Mouse (Mus musculus) hindbrain, embryonic 15.5 days (tissue): ENCODE data around the gene Psmd6. TPM values are rescaled to one million over a fixed set of nuclear protein-coding genes. Genes with fewer than 3 reads are reported as not detected.
A peak's percentile ranks its signal among the peaks of the same experiment; 100 is the strongest.

Experiments
- ATAC-seq: fragments of 200-750 bp; cut with Nextera tagmentation; 2 replicates; pipeline ENCODE4 v1.8.0; 2017; ENCODE audit warnings: low read depth, moderate number of reproducible peaks, moderate TSS enrichment; ENCODE audit not compliant: low FRiP score
- H3K27ac ChIP-seq: fragments of 300-500 bp; sonication (generic); replicated peaks from 2 replicates; pipeline ENCODE4 v1.5.1; 2015; ENCODE audit warnings: mild to moderate bottlenecking, inconsistent platforms
- H3K27me3 ChIP-seq: fragments of 300-500 bp; sonication (generic); 2 replicates; pipeline ENCODE4 v1.6.1; 2015; ENCODE audit warnings: control low read depth, inconsistent platforms
- H3K36me3 ChIP-seq: fragments of 300-500 bp; sonication (generic); 2 replicates; pipeline ENCODE4 v1.6.1; 2015; ENCODE audit warnings: control low read depth, inconsistent platforms
- H3K4me1 ChIP-seq: fragments of 300-500 bp; sonication (generic); replicated peaks from 2 replicates; pipeline ENCODE4 v1.6.1; 2015; ENCODE audit warnings: control low read depth, inconsistent platforms
- H3K4me2 ChIP-seq: fragments of 300-500 bp; sonication (generic); 2 replicates; pipeline ENCODE4 v1.6.1; 2015; ENCODE audit warnings: moderate library complexity, mild to moderate bottlenecking, inconsistent platforms
- H3K4me3 ChIP-seq: fragments of 300-500 bp; sonication (generic); 2 replicates; pipeline ENCODE4 v1.5.1; 2015; ENCODE audit warnings: mild to moderate bottlenecking, inconsistent platforms
- H3K9ac ChIP-seq: fragments of 300-500 bp; sonication (generic); 2 replicates; pipeline ENCODE4 v1.6.1; 2015; ENCODE audit warnings: inconsistent platforms
- H3K9me3 ChIP-seq: fragments of 300-500 bp; sonication (generic); 2 replicates; pipeline ENCODE4 v1.6.1; 2016; ENCODE audit warnings: control low read depth, inconsistent platforms
- WGBS: fragments of 180-500 bp; shearing (Covaris S2); methylation state at CpG from one replicate; pipeline ENCODE4 v1.1.7; 2015; 5-methylcytosine and 5-hydroxymethylcytosine counted together
- polyA plus RNA-seq: library from polyadenylated mRNA; unstranded; fragments of >200 nt; fragmentation: Nextera tagmentation; extraction: Ambion mirVana; gene quantifications from 2 replicates; pipeline ENCODE4 v1.2.1, GENCODE M21; 2015

The Psmd6 gene
- polyA plus RNA-seq, 1 experiment from 2014 or later: 238 TPM

DNA sequence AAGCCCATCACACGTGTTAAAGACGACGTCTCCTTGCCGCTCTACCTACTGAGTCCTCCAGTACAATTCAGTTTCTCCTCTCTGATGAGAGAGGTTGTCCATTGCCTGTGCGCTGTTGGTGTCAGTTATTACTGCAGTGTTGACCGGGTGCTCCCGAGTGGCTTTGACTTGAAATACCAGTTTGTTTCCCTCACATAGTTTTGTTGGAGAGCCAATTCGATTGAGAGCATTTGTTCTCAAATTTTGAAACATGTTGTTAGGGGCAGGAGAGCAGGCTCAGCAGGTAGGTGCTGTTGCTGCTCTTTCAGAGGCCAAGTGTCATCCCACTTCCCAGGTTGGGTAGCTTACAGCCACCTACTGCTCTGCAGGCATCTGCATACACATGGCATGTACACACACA lies 37.0 kb downstream of the Psmd6 start:
- 97% methylated on average over 8 of the region's 8 CpGs for WGBS
- H3K4me2 ChIP-seq: no peak overlapping the region
- H3K36me3 ChIP-seq: no peaks in the 10 kb centered on the region
- H3K9ac ChIP-seq: no peak overlapping the region
- no peak overlapping the region for H3K27ac ChIP-seq
- no peak for ATAC-seq
- H3K4me1 ChIP-seq: no peaks in the 10 kb centered on the region
- H3K27me3 ChIP-seq: no peaks in the 10 kb centered on the region
- no peaks in the 10 kb centered on the region for H3K9me3 ChIP-seq
- H3K4me3 ChIP-seq: no peak overlapping the region

DNA sequence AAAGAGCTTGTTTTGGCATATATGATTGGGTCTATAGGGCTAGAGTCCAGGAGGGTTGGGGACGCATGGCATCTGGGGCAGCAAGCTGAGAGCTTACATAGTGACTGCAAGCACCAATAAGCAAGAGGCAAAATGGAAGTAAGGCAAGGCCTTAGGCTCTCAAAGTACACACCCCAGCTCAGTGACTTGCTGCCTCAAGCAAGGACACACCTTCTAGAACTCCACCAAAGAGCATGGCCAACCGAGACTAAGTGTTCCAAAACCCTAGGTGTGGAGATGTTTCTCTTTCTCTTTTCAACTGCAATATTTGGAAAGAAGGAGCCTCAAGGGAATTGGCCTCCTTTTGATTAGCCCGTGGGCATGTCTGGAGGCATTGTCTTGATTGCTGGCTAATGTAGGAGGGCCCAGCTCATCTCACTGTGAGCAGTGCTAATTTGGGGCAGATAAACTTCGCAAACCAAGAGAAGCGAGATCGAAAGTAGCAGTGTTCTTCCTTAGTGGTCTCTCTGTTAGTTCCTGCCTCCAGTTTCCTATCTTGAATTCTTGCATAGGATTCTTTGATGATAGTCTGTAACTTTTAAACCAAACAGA lies 40.1 kb downstream of the Psmd6 start:
- no peak overlapping the region for H3K27ac ChIP-seq
- H3K4me3 ChIP-seq: no peak overlapping the region
- 92% methylated on average over 6 of the region's 6 CpGs for WGBS
- H3K4me2 ChIP-seq: no peak overlapping the region
- H3K27me3 ChIP-seq: no peaks in the 10 kb centered on the region
- no peaks in the 10 kb centered on the region for H3K36me3 ChIP-seq
- H3K9ac ChIP-seq: no peak overlapping the region
- no peaks in the 10 kb centered on the region for H3K4me1 ChIP-seq
- no peak for ATAC-seq
- no peaks in the 10 kb centered on the region for H3K9me3 ChIP-seq

DNA sequence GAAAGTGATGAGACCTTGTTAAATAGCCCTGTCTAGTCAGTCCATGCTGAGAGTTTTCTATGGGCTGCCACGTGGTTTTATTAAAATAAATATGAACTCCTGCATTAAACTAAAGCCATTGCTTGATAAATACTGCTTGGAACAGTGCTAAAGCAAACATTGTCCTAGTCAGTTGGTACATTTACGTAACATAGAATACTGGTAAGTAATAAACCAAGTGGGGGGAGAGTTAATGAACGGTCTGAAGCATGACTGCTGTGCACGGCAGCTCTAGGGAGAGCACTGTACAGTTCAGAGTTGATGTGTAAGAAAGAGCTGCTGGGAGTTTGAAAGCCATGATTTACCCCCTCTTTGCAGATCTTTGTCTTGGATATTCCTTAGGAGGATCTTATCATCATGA lies 49.3 kb downstream of the Psmd6 start:
- Histone ChIP-seq H3K9me3 (no peaks in the 10 kb centered on the region), H3K27me3 (no peaks in the 10 kb centered on the region), H3K4me1 (peaks cover 29% of the 10 kb centered on the region), H3K4me2 (no peak overlapping the region), H3K36me3 (no peaks in the 10 kb centered on the region), H3K27ac (peak overlapping the region; percentile 71), H3K4me3 (no peak overlapping the region), H3K9ac (no peak overlapping the region)
- no peak for ATAC-seq
- 25% methylated on average over 4 of the region's 4 CpGs for WGBS

DNA sequence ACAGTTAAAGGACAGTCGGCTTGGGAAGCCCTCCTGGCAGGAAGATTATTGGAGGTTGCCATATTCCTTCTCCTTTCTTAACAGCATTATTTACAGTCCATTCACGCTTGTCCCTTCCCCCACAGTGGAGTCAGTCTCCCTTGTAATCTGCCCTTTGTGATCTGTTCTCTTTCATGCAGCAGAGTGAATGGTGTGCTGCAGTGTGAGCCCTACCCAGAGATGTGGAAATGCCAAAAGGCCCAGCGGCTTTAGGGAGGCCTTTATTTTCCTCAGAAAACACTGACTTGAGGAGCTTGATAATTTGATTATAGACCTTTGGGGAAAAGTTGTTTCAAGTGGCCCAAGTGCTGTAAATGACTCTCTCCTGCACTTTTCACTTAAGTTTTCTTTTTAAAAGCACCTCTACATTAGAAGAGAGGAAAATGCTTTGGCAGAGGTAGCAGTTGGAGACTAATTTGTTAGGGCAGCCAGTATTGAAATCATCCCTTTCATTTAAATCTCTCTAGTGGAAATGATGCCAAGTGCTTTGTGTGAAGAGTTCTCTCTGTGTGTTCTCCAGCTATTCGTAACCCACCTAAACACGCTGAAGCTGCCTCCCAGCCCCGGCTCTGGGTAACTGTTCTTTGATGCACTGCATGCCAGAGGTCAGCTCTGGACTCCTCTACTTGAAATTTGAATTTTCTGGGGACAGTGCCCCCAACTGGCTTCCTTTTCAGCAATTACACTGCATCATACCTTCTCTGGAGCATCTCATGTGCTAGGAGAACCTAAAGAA lies 50.1 kb downstream of the Psmd6 start:
- ATAC-seq: peak; percentile 85
- 10% methylated on average over 6 of the region's 6 CpGs for WGBS

DNA sequence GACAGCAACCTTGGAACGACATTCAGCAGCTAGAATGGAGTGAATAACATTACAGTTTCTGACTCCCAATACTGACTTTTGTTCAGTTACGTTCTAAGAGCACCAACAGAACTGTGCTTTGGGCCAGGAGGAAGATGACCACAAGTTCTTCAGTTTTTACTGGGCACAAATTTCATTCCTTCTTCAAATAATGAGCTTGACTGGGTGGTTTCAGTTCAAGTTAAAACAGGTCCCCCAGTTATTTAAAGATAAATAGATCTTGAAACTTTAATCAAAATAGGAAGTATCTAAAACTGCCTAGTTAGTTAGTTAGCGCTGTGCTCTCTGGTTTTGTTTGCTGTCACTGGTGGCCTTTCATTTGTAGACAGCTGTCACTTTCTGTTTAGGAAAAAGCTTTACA lies 52.2 kb downstream of the Psmd6 start:
- H3K36me3 ChIP-seq: no peaks in the 10 kb centered on the region
- WGBS: 28% methylated on average over 3 of the region's 3 CpGs
- peak overlapping the region; percentile 17 for H3K27ac ChIP-seq
- H3K4me1 ChIP-seq: peaks cover 38% of the 10 kb centered on the region
- H3K9ac ChIP-seq: no peak overlapping the region
- no peak overlapping the region for H3K4me3 ChIP-seq
- ATAC-seq: no peak
- H3K4me2 ChIP-seq: no peak overlapping the region
- no peaks in the 10 kb centered on the region for H3K27me3 ChIP-seq
- no peaks in the 10 kb centered on the region for H3K9me3 ChIP-seq

More for the DNA sequence above, 50.1 kb downstream of the Psmd6 start:
- no peak overlapping the region for H3K4me3 ChIP-seq
- no peaks in the 10 kb centered on the region for H3K9me3 ChIP-seq
- H3K27ac ChIP-seq: peak overlapping the region; percentile 71
- no peak overlapping the region for H3K9ac ChIP-seq
- H3K4me1 ChIP-seq: peaks cover 29% of the 10 kb centered on the region
- no peak overlapping the region for H3K4me2 ChIP-seq
- H3K36me3 ChIP-seq: no peaks in the 10 kb centered on the region
- no peaks in the 10 kb centered on the region for H3K27me3 ChIP-seq

DNA sequence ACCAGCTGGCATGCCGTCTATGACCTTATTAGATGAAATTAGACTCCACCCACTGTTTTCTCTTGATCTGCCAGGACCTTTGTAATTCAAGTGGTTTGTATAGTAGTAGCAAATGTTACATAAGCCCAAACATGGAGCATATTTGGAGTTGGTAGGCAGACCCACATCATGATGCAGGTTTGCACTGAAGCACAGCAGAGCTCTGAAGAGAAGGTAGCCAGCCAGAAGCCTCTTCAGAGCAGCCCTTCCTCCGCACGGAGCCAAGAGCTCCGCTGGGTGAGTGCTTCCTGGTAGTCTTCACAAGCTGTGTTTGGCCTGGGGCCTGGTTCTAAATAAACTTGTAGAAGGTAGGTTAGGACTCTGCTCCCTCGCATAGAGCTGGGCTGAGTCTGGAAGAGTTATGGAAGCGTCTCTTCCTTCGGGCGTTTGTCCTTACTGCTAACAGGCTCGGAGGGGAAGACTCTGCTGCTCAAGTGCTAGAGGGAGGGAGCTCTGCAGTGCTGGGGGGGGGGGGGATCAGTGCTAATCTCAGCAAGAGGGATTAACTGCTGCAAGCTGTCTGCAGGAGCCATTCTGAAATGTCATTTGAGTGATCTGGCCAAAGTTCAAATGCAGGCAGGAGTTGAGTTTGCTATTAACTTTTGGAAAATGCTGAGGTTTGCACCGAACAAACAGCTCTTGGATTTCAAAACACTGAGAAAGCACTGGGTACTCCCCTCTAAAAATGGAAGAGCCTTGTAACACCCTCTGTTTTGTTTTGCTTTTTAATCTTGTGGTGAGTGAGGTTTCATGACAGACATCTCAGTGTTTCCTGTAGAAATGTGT lies 52.9 kb downstream of the Psmd6 start:
- no peaks in the 10 kb centered on the region for H3K27me3 ChIP-seq
- H3K4me1 ChIP-seq: peaks cover 38% of the 10 kb centered on the region
- 13% methylated on average over 10 of the region's 10 CpGs for WGBS
- H3K4me2 ChIP-seq: peak overlapping the region; percentile 34
- no peak overlapping the region for H3K4me3 ChIP-seq
- peak overlapping the region; percentile 69 for H3K27ac ChIP-seq
- no peaks in the 10 kb centered on the region for H3K9me3 ChIP-seq
- peak; percentile 27; the same call in 1 of the 2 replicates for ATAC-seq
- no peaks in the 10 kb centered on the region for H3K36me3 ChIP-seq
- no peak overlapping the region for H3K9ac ChIP-seq

DNA sequence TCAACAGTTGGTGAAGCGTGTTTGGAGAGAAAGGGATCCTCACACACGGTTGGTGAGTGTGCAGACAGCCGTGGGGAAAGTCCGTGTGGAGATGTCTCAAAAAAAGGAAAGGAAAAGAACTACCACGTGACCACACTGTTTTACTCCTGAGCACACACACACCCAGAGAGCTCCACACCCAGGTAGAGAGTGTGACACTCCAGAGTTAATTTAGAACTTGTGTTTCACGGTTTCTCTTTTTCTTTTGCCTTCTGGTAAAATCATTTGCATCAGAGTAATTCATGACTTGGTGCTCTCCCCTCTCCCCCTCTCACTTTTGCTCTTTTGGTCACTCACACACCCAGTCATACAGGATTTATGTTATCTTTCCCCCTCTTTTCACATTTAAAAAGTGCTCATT lies 54.5 kb downstream of the Psmd6 start:
- no peak for ATAC-seq
- Histone ChIP-seq H3K27ac (no peak overlapping the region), H3K4me1 (peaks cover 30% of the 10 kb centered on the region), H3K9ac (no peak overlapping the region), H3K27me3 (no peaks in the 10 kb centered on the region), H3K4me3 (no peak overlapping the region), H3K4me2 (no peak overlapping the region), H3K36me3 (no peaks in the 10 kb centered on the region), H3K9me3 (no peaks in the 10 kb centered on the region)
- WGBS: 78% methylated on average over 6 of the region's 6 CpGs

DNA sequence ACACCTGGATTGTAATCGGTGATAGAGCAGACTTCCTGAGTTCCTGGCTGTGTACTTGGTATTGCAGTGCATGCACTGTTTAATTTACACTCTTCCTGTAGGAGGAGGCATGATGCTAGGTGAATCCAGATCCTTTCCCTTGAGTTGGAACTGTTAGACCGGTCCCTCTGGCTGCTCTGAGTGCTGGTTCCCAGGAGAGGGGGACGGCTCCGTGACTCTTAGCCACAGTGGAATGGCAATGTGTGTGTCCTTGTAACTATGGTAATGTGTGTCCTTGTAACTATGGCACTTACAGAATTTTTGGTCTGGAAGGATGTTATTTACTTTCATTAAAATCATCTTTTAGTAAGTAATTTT lies 55.7 kb downstream of the Psmd6 start:
- peaks cover 19% of the 10 kb centered on the region for H3K4me1 ChIP-seq
- H3K27me3 ChIP-seq: no peaks in the 10 kb centered on the region
- ATAC-seq: peak; percentile 55; the same call in 1 of the 2 replicates
- no peaks in the 10 kb centered on the region for H3K36me3 ChIP-seq
- 33% methylated on average over 4 of the region's 4 CpGs for WGBS
- H3K9ac ChIP-seq: no peak overlapping the region
- no peak overlapping the region for H3K4me3 ChIP-seq
- no peaks in the 10 kb centered on the region for H3K9me3 ChIP-seq
- 0 out of 2 replicates have a peak overlapping the region, but pooled peaks have one; percentile 32 for H3K27ac ChIP-seq
- H3K4me2 ChIP-seq: no peak overlapping the region

DNA sequence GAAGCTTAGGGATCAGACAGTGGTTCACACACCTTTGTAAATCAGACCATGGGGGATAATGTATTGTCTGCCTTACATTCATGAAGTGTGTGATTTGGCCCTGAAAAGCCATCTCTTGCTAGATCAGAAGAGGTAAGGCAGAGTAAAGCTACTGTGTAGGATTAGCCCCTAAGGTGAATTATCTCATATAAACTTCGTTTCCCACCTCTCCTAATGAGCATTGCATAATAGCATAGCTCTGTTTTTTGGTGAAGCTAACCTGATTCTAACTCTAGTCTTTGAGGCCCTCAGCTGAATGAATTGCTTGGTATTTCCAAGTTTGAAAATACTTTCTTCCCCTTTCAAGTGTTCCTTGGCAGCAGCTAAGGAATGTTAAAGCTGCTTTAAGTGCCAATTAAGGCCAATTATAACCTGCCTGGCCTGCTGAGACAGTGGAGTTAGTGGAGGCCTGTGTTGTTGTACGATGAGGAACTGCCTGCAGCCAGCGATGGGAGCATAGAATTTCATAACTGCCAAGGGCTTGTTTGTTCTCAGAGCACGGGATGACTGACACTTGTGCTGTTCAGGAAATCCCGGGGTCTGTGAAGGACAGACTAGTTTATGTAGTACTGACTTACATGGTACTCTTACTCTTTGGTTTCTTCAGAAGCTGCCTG lies 56.2 kb downstream of the Psmd6 start:
- H3K9ac ChIP-seq: no peak overlapping the region
- no peaks in the 10 kb centered on the region for H3K36me3 ChIP-seq
- no peaks in the 10 kb centered on the region for H3K9me3 ChIP-seq
- no peak for ATAC-seq
- WGBS: 24% methylated on average over 5 of the region's 5 CpGs
- H3K27ac ChIP-seq: 0 out of 2 replicates have a peak overlapping the region, but pooled peaks have one; percentile 32
- H3K4me3 ChIP-seq: no peak overlapping the region
- no peaks in the 10 kb centered on the region for H3K27me3 ChIP-seq
- no peak overlapping the region for H3K4me2 ChIP-seq
- peaks cover 14% of the 10 kb centered on the region; the same call in 1 of the 2 replicates for H3K4me1 ChIP-seq

DNA sequence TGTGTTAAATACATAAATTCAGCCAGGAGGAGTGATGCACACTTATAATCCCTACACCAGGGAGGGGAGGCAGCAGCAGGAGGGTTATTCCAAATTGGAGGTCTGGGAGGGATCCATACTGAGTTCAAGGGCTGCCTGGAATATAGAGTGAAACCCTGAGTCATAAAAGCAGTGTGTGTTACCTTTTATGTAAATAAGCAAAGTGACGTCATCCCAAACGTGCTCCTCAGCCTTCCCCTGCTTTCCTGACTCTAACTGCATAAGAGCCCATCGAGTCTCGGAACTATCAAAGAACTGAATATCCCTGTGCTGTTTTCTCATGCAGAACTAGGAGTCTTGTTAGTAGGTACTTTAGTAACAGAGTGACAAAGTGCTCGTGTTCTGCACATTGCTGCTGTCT lies 57.4 kb downstream of the Psmd6 start:
- Histone ChIP-seq H3K27ac (no peak overlapping the region), H3K9ac (no peak overlapping the region), H3K27me3 (no peaks in the 10 kb centered on the region), H3K9me3 (no peaks in the 10 kb centered on the region), H3K4me2 (no peak overlapping the region), H3K4me3 (no peak overlapping the region), H3K36me3 (no peaks in the 10 kb centered on the region), H3K4me1 (peaks cover 14% of the 10 kb centered on the region; the same call in 1 of the 2 replicates)
- 66% methylated on average over 5 of the region's 5 CpGs for WGBS
- no peak for ATAC-seq

DNA sequence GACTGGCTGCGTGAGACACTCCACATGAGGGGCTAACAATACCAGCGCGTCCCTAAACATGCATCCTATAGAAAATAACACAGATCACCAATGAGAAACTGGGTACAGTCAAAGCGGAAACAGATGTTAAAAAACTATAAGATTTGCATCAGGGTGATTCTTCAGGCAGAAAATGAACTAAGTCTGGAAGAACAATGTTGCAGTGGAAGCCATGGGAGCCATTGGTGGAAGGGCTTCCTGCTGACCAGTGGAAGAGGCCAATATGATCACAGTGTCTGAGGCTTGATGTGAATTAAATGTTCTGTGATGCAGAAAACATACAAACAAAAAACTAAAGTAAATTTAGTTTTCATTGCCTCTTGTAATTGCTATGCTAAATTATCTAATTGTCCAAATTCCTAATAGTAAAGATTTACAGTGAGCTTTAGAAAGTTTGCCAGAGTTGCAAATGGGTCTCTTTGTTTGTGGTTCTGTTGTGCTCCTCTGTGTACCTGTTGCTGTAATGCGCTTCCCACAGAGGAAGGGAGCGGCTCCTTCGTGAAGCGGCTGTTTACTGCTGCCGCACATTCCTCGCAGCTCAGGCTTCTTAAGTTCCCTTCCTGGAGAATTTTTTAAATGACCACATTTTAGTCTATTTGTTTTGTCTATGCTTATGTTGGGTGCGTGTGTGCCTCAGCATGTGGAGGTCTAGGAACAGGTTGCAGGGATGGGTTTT lies 58.1 kb downstream of the Psmd6 start:
- Histone ChIP-seq H3K27ac (no peak overlapping the region), H3K27me3 (no peaks in the 10 kb centered on the region)
- 78% methylated on average over 11 of the region's 11 CpGs for WGBS

More for the DNA sequence above, 58.1 kb downstream of the Psmd6 start:
- H3K9ac ChIP-seq: no peak overlapping the region
- H3K36me3 ChIP-seq: no peaks in the 10 kb centered on the region
- no peak for ATAC-seq
- peaks cover 11% of the 10 kb centered on the region; the same call in 1 of the 2 replicates for H3K4me1 ChIP-seq
- H3K4me2 ChIP-seq: no peak overlapping the region
- no peak overlapping the region for H3K4me3 ChIP-seq
- no peaks in the 10 kb centered on the region for H3K9me3 ChIP-seq
